Mouse (Mus musculus): ENCODE results near the gene Btbd11.
A peak's percentile ranks its signal among the peaks of the same experiment; 100 is the strongest.

The Btbd11 gene

DNA sequence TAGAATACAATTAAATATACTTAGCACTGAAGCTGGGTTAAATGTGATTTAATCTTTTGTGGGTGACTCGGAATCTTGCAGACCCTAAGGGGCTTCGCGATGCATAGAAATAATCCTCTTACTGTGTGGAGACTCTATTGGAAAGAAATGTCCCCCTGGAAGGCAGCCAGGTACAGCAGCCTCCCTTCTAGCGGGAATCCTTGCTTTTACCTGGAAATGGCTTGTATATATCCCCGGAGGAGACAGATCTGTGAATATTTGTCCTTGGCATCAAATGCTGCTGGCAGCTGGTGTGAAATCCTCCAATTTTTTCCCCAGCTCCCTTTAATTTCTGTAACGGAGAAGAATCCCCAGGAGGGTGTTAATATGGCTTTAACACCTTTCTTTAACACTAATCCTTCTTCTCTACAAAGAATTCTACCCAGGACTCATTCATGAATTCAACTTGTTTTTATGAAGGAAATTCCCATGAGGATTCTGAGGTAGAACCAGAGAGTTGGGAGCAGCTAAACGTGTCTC is 146.6 kb downstream of the Btbd11 start:
- DNase-seq, result no peak

GRCm38 (mm10) chr10:85538051-85538753 is 151.6 kb downstream of the Btbd11 start:
- DNase-seq, result no peak

DNA sequence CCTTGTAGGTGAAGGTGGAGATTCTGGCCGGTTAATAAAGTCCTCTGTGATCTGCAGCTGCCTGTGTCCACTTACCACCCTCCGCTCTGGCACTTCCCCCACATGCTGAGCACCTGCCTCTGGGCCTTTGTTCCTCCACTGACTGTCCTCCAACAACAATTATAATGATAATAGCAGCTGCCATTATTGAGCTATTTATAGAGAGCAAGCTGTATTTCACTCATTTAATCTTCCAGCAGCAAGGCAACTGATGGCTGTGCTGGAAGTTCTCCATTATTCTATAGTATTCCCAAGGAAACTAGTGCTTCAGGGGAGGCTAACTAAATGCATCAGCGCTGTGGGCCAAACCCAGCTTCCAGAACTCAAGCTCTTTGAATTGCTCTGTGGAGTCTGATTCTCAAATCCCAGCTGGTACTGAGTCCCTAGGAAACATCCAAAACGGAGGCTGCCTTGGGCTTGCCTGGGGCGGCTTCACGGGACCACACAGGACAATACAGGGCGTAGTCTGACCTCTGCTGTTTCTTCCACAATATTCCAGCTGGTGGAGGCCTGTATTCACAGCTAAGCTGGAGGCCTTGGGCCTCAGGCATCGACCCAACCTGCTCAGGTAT is 153.0 kb downstream of the Btbd11 start:
- DNase-seq, result no peak

DNA sequence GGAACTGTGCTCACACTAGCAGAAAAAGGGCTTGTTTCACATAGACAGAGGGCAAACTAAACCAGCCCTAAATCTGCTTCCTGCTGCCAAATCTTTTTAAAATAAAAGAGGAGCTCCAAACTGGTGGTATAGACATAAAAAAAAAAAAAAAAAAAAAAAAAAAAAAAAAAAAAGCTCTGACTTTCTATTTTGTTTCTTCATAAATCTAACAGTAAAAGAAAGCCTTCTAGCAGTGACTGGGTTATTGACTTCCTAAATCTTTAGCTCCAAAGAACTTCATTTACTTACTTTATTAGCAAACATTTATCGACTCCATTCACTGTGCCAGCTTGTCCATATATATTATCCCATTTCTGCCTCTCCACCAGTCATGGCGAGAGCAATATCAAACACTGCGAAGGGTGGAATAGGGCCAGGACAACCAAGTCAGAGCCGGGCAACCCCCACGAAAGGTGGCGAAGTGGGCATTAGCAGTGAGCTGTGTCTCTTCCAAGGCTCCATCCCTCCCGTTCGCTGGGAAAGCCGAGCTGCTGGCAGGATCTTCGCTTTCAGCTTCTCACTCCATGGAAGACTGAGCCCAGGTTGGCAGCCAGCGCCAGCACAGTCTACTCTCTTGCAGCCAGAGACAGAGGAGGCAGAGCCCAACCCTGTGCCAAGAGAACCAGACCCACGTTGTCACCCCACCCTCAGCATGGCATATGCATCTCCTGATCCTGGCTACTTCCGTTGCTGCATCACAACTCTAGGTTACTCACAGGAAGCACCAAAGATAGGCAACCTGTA is 153.9 kb downstream of the Btbd11 start:
- no peak for DNase-seq

- DNase-seq, result no peak
These were observed 154.9 kb downstream of the Btbd11 start for GRCm38 (mm10) chr10:85541481-85541880.

DNA sequence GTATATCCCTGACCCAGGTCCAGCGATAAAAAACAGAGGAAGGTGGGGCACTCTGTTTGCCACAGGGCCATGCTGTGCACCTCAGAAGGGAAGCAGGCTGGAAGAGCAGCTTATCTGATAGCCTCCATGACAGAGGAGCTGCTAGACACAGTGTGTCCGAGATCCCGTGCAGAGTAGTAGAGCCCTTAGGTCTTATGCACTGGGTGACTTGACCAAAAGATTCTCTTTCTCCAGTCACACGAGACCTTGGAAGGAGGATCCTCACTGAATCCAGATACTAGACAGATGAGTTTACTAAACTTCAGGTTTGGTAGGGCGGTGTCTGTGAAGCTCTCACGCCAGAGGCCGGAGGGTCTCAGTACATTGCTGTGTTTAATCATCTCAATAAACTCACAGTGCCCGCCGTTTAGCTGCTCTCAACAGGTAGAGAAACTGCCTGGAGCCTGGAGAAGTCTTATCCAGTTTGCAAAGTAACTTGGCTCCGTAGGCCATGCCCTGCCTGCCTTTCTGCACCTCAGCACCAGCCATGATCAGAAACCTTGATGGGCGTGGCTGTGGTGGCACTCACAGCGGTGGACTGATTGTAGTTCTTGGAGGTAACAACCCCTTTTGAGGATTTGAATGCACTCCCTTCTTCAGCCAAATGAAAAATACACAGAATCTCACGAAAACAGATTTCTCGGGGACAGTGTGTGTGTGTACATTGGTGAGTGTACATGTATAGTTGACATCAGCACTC is 155.4 kb downstream of the Btbd11 start:
- DNase-seq, result no peak

DNA sequence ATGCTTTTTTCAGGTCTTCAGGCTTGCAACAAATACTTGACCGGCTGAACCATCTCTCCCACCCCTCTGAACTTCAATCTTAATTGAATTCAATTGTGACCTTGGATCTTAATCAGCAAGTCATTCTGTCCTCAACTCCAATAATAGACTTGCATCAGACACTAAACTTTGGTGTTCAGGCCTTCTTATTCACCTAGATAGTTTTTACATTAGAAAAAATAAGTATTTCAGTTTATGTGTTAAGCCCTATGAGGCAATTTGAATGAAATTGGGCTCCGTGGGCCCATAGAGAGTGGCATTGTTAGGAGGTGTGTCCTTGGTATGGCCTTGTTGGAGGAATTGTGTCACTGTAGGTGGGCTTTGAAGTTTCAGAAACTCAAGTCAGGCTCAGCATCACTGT is 156.7 kb downstream of the Btbd11 start:
- no peak for DNase-seq

DNA sequence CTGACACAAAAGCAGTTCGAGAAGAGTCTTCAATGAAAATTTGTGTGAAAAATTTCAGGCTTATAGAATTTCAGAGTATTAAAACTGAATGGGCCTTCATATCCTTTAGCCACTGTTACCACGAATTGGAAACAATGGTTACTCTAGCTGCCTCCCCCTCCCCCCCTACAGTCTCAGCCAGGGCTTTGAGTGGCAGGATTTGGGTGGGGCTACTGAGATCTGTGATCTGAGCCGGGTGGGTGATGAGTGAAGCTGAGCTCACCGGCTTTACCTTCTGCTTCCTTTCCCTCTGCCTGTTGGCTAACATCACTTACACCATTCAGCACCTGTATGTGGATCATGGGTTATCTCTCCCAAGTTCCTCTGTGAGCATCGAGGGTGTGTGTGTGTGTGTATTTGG is 158.4 kb downstream of the Btbd11 start:
- no peak for DNase-seq

GRCm38 (mm10) chr10:85555193-85555592 is 168.6 kb downstream of the Btbd11 start:
- DNase-seq, result no peak

DNA sequence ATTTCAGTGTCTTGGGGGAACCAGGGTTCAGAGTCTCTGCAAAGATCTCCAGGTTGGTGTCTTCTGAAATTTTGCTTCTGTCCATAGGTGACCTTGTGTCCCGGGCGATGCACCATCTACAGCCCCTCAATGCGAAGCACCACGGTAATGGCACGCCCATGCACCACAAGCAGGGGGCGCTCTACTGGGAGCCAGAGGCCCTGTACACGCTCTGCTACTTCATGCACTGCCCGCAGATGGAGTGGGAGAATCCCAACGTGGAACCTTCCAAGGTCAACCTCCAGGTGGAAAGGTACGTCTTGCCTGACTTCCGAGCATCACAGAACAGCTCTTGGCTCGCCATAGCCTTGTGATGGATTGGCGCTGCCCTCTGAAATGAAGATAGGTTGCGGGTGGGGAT is 174.8 kb downstream of the Btbd11 start:
- no peak for DNase-seq

DNA sequence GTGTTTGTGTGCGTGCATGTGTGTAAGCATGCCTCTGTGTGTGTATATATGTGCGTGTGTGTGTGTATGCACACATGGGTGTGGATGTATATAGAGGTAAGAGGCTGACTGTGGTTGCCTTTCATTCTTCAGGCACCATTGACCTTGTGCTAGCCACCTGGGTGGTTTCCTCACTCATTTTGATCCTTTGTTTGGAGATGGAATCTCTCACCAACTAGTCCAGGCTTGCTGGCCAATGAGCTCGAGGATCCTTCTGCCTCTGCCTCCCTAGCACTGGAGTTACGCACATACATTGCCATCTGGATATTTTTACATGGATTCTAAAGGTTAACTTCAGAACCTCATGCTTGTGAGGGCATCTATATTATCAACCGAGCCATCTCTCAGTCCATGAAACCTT is 184.8 kb downstream of the Btbd11 start:
- DNase-seq, result no peak

DNA sequence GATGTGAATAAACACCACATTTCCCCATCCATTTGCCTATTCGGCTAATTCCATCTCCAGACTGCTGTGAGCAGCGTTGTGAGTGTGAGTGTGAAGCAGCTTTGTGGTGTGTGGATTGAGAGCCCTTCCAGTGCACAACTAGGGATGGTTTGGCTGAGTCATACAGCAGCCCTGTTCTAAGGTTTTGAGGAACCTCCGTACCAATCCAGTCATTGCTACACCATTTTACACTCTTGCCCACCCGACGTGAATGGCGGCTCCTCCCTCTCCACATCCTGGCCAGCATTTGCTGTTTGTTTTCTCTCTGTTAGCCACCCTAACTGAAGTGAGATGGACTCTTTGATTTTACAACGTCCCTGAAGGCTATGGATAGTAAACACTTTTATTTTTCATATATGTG is 186.0 kb downstream of the Btbd11 start:
- DNase-seq, result no peak

DNA sequence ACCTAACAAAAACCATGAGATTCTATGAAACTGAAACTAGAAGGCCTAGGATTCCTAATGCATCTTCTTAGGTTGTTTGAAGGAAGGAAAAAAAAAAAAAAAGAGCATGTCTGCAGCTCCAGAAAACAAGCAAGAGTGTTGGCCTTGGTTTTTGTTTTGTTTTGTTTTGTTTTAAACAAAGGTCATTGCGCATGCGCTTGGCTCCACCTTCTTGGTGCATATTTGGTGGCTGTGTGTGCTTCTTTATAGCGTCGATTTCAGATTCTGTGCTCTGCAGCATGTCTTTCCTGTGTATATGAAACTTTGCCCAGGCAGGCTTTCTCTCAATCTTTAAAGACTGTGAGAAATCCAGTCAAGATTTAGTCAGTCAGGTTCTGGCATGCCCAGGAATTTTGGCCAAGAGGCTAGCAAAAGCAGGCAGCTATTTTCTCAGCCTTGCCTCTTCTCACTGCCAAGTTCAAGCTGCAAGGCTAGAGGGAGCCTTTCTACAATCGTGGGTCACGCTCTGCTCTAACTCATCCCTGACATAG is 191.3 kb downstream of the Btbd11 start:
- DNase-seq, result no peak

DNA sequence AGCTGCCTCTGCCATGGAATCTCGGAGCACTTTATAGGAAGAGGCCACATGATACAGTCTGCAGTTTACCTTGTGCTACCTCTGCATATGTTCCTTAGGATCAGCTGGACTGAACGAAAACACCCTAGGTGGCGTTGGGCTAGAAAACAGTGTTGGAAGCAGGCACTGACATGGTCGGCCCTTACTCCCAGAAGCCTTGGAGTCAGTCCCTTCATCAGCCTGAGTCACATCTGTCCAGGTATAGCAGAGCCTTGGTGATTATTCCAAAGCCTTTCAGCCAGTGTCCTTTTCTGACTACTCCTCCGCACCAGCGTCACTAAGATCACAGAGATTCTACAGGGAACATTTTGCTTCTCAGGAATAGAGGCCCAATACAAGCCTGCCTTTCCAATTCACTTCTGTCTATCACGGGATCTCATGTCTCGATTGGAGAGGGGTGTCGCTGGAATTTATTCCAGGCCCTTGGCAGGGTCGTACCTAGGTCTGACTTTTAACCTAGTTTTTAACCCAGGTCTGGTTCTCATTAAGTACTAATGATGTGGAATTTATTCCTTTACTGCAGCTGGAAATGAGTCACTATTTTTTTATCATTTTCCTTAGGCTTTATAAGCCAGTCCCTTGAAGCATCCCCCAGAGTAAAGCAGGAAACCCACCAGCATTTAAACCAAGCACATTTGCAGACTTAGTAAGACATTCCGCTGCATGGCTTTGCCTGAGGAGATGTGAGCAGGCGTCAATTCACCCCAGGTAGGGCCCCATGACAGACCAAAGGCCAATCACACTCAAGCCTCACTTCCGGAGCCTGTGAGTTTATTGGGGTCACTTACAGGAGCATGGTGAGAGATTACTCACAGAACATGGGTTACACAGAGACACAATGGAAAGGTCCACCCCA is 192.2 kb downstream of the Btbd11 start:
- DNase-seq, result no peak

DNA sequence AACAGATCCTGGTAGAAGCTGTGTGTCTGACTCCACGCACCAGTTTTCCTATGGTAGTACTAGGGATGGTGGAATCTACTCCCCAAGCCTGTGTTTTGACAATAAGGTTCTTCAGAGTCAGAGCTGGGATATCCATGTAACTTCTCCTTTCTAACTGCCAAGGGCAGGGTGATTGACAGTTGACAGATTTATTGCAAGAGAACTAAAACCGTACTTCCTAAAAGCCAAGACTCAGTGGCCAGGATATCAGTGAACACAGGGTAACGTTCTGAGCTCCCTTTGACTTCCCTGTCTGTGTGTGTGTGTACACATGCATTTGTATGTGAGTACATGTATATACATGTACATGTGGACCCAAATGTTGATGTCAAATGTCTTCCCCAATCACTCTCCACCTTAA is 201.1 kb downstream of the Btbd11 start:
- DNase-seq, result no peak

GRCm38 (mm10) chr10:85590043-85590442 is 203.4 kb downstream of the Btbd11 start:
- no peak for DNase-seq

- no peak for DNase-seq
These were observed 204.7 kb downstream of the Btbd11 start for GRCm38 (mm10) chr10:85591296-85591695.

- no peak for DNase-seq
These were observed 205.4 kb downstream of the Btbd11 start for GRCm38 (mm10) chr10:85591986-85592385.

DNA sequence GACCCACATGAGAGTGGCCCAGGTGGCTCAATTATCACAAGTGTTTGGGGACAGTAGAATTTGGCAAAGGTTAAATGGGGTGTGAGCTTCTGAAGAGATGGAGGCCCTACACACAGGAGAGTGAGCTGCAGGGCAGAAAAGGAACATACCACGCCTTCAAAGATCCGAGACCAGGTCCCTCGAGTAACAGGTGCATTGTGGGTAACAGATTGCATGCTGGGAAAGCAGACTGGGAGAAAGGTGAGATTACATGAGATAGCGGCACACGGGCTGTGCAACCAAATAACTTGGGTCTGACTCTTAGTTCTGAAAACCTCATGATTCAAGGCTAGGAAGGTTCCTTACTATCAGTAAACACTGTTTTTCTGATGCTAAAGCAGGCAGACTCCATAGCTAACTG is 209.7 kb downstream of the Btbd11 start:
- DNase-seq, result no peak

GRCm38 (mm10) chr10:85598093-85598599 is 211.5 kb downstream of the Btbd11 start:
- DNase-seq, result peak; percentile 60
